Comparison of ENCODE assay signal across 23 mouse cellular contexts in the genomic region with DNA sequence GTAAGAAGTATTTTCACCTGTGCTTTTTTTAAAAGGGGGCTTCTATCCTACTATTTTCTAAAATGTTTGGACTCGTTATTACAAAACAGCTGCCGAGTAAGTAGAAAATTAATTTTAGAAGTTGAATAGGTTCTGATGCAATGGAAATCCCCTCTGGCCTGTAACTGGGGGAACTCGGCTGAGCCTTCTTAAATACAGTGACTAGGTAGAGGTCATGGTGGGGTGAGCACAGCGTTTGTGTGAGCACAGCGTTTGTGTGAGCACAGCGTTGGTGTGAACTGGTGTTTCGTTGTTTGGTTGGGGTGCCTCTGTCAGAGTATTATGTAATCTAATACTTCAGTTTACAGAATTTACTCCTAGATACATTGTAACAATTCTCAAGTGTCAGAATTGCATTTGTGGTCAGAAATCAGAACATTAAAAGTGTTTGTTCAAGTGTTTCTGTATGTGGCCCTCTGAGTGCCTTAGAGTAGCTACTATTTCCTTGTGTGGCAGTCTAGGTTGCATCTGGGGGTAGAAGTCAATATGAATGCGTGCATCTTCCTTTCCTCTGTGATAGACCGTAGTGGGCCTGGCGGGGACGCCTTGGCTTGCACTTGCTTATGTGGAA. TPM values are rescaled to one million over a fixed set of nuclear protein-coding genes. Genes with fewer than 3 reads are reported as not detected.
A peak's percentile ranks its signal among the peaks of the same experiment; 100 is the strongest.
DNase-seq lines count a peak whose midpoint lies in the region; ATAC-seq and TF ChIP-seq lines count a peak whose summit lies in the region.
"Had no signal": no experiment of that assay in that cellular context is flagged by ENCODE, and none has a peak within 500 bp of the region (broad histone marks: within the 10 kb centered on the region; RNA-seq: fewer than 3 reads in every experiment).

No protein-coding gene starts in this region.

- H3K4me3 ChIP-seq in spleen, adult 2 months (ENCODE audit: extremely low read depth, insufficient read depth, insufficient read length): no peak overlapping the region
- H3K4me3 ChIP-seq: embryonic facial prominence, embryonic 10.5 days; forebrain, embryonic 15.5 days; hindbrain, embryonic 10.5 days; limb, embryonic 12.5 days; midbrain, embryonic 15.5 days; stomach, embryonic 15.5 days had no signal

- no peak for TF ChIP-seq POLR2A in spleen, adult 2 months (IDR thresholded peaks at IDR 0.05; ENCODE audit: low read depth, low read length)

- no peak for TF ChIP-seq CTCF in spleen, adult 2 months (IDR thresholded peaks at IDR 0.05; ENCODE audit: extremely low read depth, insufficient read depth, insufficient read length, insufficient replicate concordance)

- H3K4me1 ChIP-seq in spleen, adult 2 months (ENCODE audit: control insufficient read depth, insufficient read depth, insufficient read length): peaks cover 23% of the 10 kb centered on the region

- no peaks in the 10 kb centered on the region for H3K27me3 ChIP-seq in spleen, adult 2 months (ENCODE audit: control insufficient read depth, insufficient read depth, low read length)
- H3K27me3 ChIP-seq: forebrain, embryonic 15.5 days; limb, embryonic 12.5 days; midbrain, embryonic 15.5 days; stomach, embryonic 15.5 days had no signal

- H3K27ac ChIP-seq in spleen, adult 2 months (ENCODE audit: insufficient read depth, low read length): peak overlapping the region; percentile 60
- H3K27ac ChIP-seq: embryonic facial prominence, embryonic 10.5 days; forebrain, embryonic 15.5 days; hindbrain, embryonic 10.5 days; limb, embryonic 12.5 days; macrophage; midbrain, embryonic 15.5 days; stomach, embryonic 15.5 days had no signal

- peak; percentile 49 for ATAC-seq in activated CD4-positive, CD25-positive, alpha-beta regulatory T cell, adult 4 months
- ATAC-seq in neutrophil, adult 5-6 weeks (ENCODE audit: extremely low read depth, insufficient number of reproducible peaks, low FRiP score, poor library complexity, severe bottlenecking): peak; percentile 38; the same call in 1 of the 2 replicates
- ATAC-seq: forebrain, embryonic 15.5 days; hindbrain, embryonic 16.5 days; intestine, postnatal 0 days; midbrain, embryonic 15.5 days had no signal

- peak; percentile 56 for DNase-seq in heart, adult 11 months
- no peak for DNase-seq in heart, postnatal 36 days
- peak; percentile 52 to 53 for DNase-seq in spleen, adult 2 months (ENCODE audit: low read depth in 1 of 2, low spot score in 2 of 2)
- DNase-seq in spleen, adult 12 weeks (ENCODE audit: low spot score): no peak
- DNase-seq in left cerebral cortex, adult 9 months (ENCODE audit: low spot score in 2 of 2): no peak
- no peak for DNase-seq in thymus, postnatal 4 days
- DNase-seq: adrenal gland, postnatal 36 days; cerebellum, adult 9-11 months; lung, embryonic 14.5 days; right cerebral cortex, adult 18-20 months; thymus, adult 18-20 months; thymus, postnatal 36 days had no signal

- H3K36me3 ChIP-seq in spleen, adult 2 months (ENCODE audit: control insufficient read depth, insufficient read depth, low read length): peaks cover 30% of the 10 kb centered on the region

- 56% methylated on average over 11 of the region's 11 CpGs for WGBS in spleen, adult 2 months

- intact Hi-C loops in heart, postnatal 36 days (cut with DNase I): no loop called here

RNA-seq across cellular contexts. Expression of a gene that starts 8.0 kb away (rescaled TPM):
- total RNA-seq in heart, postnatal 36 days (2021): 10 to 100 TPM; 16.5 to 18.5 TPM
- polyA plus RNA-seq in spleen, adult 2 months (2012; rRNA removed): 65.5 and 191 TPM in 2 replicates
- 10 to 100 TPM; 45.3 to 60.4 TPM for polyA plus RNA-seq in activated CD4-positive, CD25-positive, alpha-beta regulatory T cell, adult 4 months (2017; shearing (Covaris generic))
- 138 and 156 TPM in 2 replicates for total RNA-seq in neutrophil, adult 5-6 weeks (2017)

RNA-seq across cellular contexts. Expression of a gene that starts 56.5 kb away (rescaled TPM):
- total RNA-seq in heart, postnatal 36 days (2021): 10 to 100 TPM; 43.0 to 43.1 TPM
- polyA plus RNA-seq in spleen, adult 2 months (2012; rRNA removed): 10.7 and 11.4 TPM in 2 replicates
- 10 to 100 TPM; 41.0 to 42.9 TPM for polyA plus RNA-seq in activated CD4-positive, CD25-positive, alpha-beta regulatory T cell, adult 4 months (2017; shearing (Covaris generic))
- total RNA-seq in neutrophil, adult 5-6 weeks (2017): 117 and 129 TPM in 2 replicates

Comparison
In these comparisons a context has a peak if more than half of its experiments do, and no peak if none do; other contexts are left out.
1. DNase-seq: peak in heart, adult 11 months (single experiment) and spleen, adult 2 months (2 of 2); none in heart, postnatal 36 days (0 of 2), spleen, adult 12 weeks (single experiment), left cerebral cortex, adult 9 months (0 of 2) and thymus, postnatal 4 days (single experiment).